Mouse (Mus musculus): Measurements from ENCODE around the gene Exoc7.

GRCm38 (mm10) chr11:116305423-116305822 lies 1.6 kb downstream of the Exoc7 start:
- TF ChIP-seq CTCF (IDR thresholded peaks at IDR 0.05; ENCODE audit: low read depth) (peak; percentile 14; the same call in 1 of the 2 replicates), EP300 (optimal IDR thresholded peaks at IDR 0.05) (no peak)

All from stomach, postnatal 0 days (tissue).